Mouse (Mus musculus): ENCODE measurements at regions not wholly inside any gene's neighbourhood (a gene's known extent, or its start where the extent isn't known, plus 50 kb on each side); places are given as distances from the start of the nearest gene placed in this dataset.

- no peak for DNase-seq
Measured at GRCm38 (mm10) chr15:97458139-97458747, 211.2 kb upstream of the Amigo2 start.

GRCm38 (mm10) chr15:97457468-97457867, 210.4 kb upstream of the Amigo2 start:
- no peak for DNase-seq

GRCm38 (mm10) chr15:97456991-97457390, 209.9 kb upstream of the Amigo2 start:
- DNase-seq = no peak

GRCm38 (mm10) chr15:97455672-97456071, 208.6 kb upstream of the Amigo2 start:
- no peak for DNase-seq

GRCm38 (mm10) chr15:97449724-97450123, 202.6 kb upstream of the Amigo2 start:
- no peak for DNase-seq

- DNase-seq = no peak
Measured at GRCm38 (mm10) chr15:97449001-97449400, 201.9 kb upstream of the Amigo2 start.

- DNase-seq = no peak
Measured at GRCm38 (mm10) chr15:97448243-97448880, 201.3 kb upstream of the Amigo2 start.

- DNase-seq = no peak
Measured at GRCm38 (mm10) chr15:97446181-97446580, 199.1 kb upstream of the Amigo2 start.

- DNase-seq = no peak
Measured at GRCm38 (mm10) chr15:97438235-97438760, 191.2 kb upstream of the Amigo2 start.

Measured in lung, postnatal 10 days (tissue).